Mouse (Mus musculus) kidney, embryonic 16.5 days (tissue): ENCODE data around the gene Galnt10. TPM values are rescaled to one million over a fixed set of nuclear protein-coding genes. Genes with fewer than 3 reads are reported as not detected.

Source experiments
- ATAC-seq: fragments of 200-750 bp; cut with Nextera tagmentation; 2 replicates; pipeline ENCODE4 v1.8.0; 2017; ENCODE audit warnings: moderate TSS enrichment; ENCODE audit not compliant: low FRiP score, low TSS enrichment
- H3K27ac ChIP-seq: fragments of 300-500 bp; sonication (generic); 2 replicates; pipeline ENCODE4 v1.5.1; 2014; ENCODE audit warnings: low read length
- H3K27me3 ChIP-seq: fragments of 300-500 bp; sonication (generic); 2 replicates; pipeline ENCODE4 v1.6.1; 2014; ENCODE audit warnings: low read length, control low read depth, mixed read lengths; ENCODE audit not compliant: insufficient read depth
- H3K36me3 ChIP-seq: fragments of 300-500 bp; sonication (generic); 2 replicates; pipeline ENCODE4 v1.6.1; 2014; ENCODE audit warnings: low read length, control low read depth, mixed read lengths; ENCODE audit not compliant: insufficient read depth
- H3K4me1 ChIP-seq: fragments of 300-500 bp; sonication (generic); 2 replicates; pipeline ENCODE4 v1.6.1; 2014; ENCODE audit warnings: low read length, control low read depth, mixed read lengths; ENCODE audit not compliant: insufficient read depth
- H3K4me2 ChIP-seq: fragments of 300-500 bp; sonication (generic); replicated peaks from 2 replicates; pipeline ENCODE4 v1.6.1; 2014; ENCODE audit warnings: low read depth, low read length
- H3K4me3 ChIP-seq: fragments of 300-500 bp; sonication (generic); 2 replicates; pipeline ENCODE4 v1.5.1; 2014; ENCODE audit warnings: mild to moderate bottlenecking, low read length
- H3K9ac ChIP-seq: fragments of 300-500 bp; sonication (generic); replicated peaks from 2 replicates; pipeline ENCODE4 v1.6.1; 2014; ENCODE audit warnings: low read length
- H3K9me3 ChIP-seq: fragments of 300-500 bp; sonication (generic); 2 replicates; pipeline ENCODE4 v1.6.1; 2016; ENCODE audit warnings: low read length, control low read depth
- WGBS: fragments of 180-500 bp; shearing (Covaris S2); extraction: QIAGEN DNeasy Blood & Tissue Kit; methylation state at CpG from one replicate; pipeline ENCODE4 v1.1.7; 2014; 5-methylcytosine and 5-hydroxymethylcytosine counted together
- polyA plus RNA-seq: library from polyadenylated mRNA; unstranded; fragments of >200 nt; fragmentation: Nextera tagmentation; extraction: Ambion mirVana; gene quantifications from 2 replicates; pipeline ENCODE4 v1.2.1, GENCODE M21; 2015

Gene Galnt10
- polyA plus RNA-seq, 1 experiment from 2014 or later = 23.6 TPM

DNA sequence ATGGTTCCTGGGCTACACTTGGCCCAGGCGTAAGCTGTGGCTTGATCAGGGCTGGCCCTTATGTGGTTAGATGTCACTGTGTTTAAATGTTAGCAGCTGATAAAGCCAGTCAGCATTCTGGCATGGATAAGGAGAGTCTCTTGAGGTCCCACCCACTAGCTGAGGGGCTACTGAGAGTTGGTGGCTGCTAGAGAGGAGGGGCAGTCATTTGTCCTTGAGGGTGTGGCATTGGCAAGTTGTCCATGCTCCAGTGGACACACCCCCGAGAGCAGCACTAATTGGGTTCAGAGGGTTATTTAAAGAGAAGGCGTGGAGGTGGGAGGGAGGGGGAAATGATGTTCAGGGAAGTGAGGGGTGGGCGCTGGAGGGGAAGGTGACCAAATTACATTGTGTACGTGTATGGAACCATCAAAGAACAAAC lies 9.7 kb downstream of the Galnt10 start:
- peaks cover 42% of the 10 kb centered on the region for H3K4me1 ChIP-seq
- no peak overlapping the region for H3K4me3 ChIP-seq
- peak; percentile 50; the same call in 1 of the 2 replicates for ATAC-seq
- H3K27ac ChIP-seq = no peak overlapping the region
- WGBS = 40% methylated on average over 5 of the region's 5 CpGs
- no peaks in the 10 kb centered on the region for H3K9me3 ChIP-seq
- H3K4me2 ChIP-seq = no peak overlapping the region
- H3K36me3 ChIP-seq = no peaks in the 10 kb centered on the region
- no peak overlapping the region for H3K9ac ChIP-seq
- H3K27me3 ChIP-seq = no peaks in the 10 kb centered on the region

GRCm38 (mm10) chr11:57655669-57656325 lies 10.6 kb downstream of the Galnt10 start:
- no peaks in the 10 kb centered on the region for H3K27me3 ChIP-seq
- H3K4me1 ChIP-seq = peaks cover 45% of the 10 kb centered on the region
- no peak overlapping the region for H3K27ac ChIP-seq
- no peaks in the 10 kb centered on the region for H3K36me3 ChIP-seq
- no peak overlapping the region for H3K9ac ChIP-seq
- no peak overlapping the region for H3K4me2 ChIP-seq
- WGBS = 37% methylated on average over 10 of the region's 10 CpGs
- H3K4me3 ChIP-seq = no peak overlapping the region
- ATAC-seq = no peak
- no peaks in the 10 kb centered on the region for H3K9me3 ChIP-seq

DNA sequence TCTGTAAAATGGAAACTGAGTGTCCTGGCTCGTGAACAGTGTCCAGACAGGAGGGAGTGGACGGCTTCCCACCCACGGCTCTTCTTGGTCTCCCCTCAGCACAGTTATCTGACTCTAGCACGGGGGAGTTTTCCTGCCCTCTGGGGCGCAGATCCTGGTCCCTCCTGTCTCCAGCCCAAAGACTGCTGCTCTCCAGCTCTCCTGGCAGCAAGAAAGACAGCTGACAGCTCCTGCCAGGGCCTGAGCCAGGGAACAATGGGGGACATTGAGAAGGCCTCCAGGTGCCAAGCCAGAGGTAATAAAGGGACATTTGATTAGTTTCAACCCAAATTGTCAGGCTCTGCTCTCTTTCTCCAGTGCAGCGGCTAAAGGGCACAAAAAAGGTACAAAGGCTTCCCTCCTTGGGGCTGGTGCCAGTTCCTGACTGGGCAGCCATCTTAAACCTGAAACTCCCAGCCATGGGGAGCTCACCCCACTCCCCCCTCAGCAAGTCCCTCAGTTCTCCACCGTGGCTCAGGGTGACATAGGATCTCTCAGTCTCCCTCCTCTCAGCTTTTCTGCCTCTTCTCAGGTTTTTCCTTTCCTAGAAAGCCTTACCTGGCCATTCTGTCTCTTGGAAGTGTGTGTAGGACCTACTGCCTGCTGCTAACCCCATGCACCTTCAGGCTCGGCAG lies 11.5 kb downstream of the Galnt10 start:
- H3K36me3 ChIP-seq = no peaks in the 10 kb centered on the region
- peaks cover 40% of the 10 kb centered on the region for H3K4me1 ChIP-seq
- WGBS = 35% methylated on average over 8 of the region's 8 CpGs
- no peak overlapping the region for H3K4me3 ChIP-seq
- H3K27me3 ChIP-seq = no peaks in the 10 kb centered on the region
- H3K9ac ChIP-seq = no peak overlapping the region
- H3K27ac ChIP-seq = no peak overlapping the region
- H3K9me3 ChIP-seq = no peaks in the 10 kb centered on the region
- no peak overlapping the region for H3K4me2 ChIP-seq
- ATAC-seq = no peak

GRCm38 (mm10) chr11:57657370-57658072 lies 12.3 kb downstream of the Galnt10 start:
- Histone ChIP-seq H3K9ac (no peak overlapping the region), H3K27ac (no peak overlapping the region), H3K27me3 (no peaks in the 10 kb centered on the region), H3K9me3 (no peaks in the 10 kb centered on the region), H3K36me3 (no peaks in the 10 kb centered on the region), H3K4me2 (no peak overlapping the region), H3K4me3 (no peak overlapping the region), H3K4me1 (peaks cover 33% of the 10 kb centered on the region)
- ATAC-seq = no peak
- WGBS = 88% methylated on average over 9 of the region's 9 CpGs

DNA sequence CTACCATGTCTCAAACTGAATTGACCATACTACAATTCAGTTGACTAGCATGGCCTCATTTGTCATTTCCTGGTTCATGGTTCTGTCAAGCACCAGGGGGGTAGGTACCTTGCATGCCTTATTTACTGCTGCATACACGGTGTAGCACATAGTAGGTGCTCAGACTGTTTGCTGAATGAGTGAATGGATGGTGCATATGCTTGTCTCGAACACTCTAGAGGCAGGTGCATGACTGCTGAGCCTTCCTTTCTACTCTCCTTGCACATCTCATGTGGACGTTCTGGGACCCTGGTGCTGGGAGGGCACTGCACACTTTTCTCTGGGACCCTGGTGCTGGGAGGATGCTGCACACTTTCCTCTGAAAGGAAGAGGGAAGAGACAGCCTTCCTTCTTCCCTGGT lies 13.0 kb downstream of the Galnt10 start:
- Histone ChIP-seq H3K4me1 (peaks cover 35% of the 10 kb centered on the region), H3K4me3 (no peak overlapping the region), H3K9ac (no peak overlapping the region), H3K36me3 (no peaks in the 10 kb centered on the region), H3K27me3 (no peaks in the 10 kb centered on the region), H3K4me2 (no peak overlapping the region), H3K27ac (no peak overlapping the region), H3K9me3 (no peaks in the 10 kb centered on the region)
- 90% methylated on average over 3 of the region's 3 CpGs for WGBS
- no peak for ATAC-seq

DNA sequence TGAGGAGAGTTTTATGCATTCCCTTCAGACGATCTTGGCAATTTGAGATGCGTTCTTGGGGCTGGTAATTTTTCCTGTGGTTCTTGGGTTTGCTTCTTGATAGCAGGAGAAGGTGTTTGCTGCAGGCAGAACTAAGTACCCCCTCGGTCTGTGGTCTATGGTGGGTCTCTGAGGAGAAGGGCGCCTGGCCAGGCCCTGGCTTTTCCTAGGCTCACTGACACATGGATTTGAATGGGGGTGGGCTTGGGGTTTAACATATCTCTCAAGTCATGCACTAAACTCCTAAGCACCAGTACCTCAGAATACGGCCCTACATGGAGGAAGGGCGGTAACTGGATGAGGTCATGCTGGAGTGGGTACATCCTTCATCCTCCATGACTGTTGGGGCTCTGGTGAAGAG lies 13.5 kb downstream of the Galnt10 start:
- H3K4me3 ChIP-seq = no peak overlapping the region
- 88% methylated on average over 6 of the region's 6 CpGs for WGBS
- H3K36me3 ChIP-seq = no peaks in the 10 kb centered on the region
- no peak for ATAC-seq
- H3K27me3 ChIP-seq = no peaks in the 10 kb centered on the region
- H3K4me2 ChIP-seq = no peak overlapping the region
- H3K9me3 ChIP-seq = no peaks in the 10 kb centered on the region
- H3K27ac ChIP-seq = no peak overlapping the region
- peaks cover 35% of the 10 kb centered on the region for H3K4me1 ChIP-seq
- no peak overlapping the region for H3K9ac ChIP-seq

DNA sequence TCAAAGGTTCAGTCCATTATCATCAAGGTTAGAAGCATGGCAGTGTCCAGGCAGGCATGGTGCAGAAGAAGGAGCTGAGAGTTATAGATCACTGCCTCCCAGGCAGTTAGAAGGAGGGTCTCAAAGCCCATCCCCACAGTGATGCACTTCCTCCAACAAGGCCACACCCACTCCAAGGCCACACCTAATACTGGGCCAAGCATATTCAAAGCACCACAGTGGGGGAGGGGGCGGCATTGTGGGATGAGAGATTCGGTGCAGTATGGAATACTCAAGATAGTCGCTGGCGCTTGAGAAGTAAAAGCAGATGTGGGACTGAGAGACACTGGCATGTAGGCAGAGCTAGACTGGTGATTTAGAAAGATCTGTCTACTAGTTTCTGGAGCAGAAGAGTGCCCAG lies 14.9 kb downstream of the Galnt10 start:
- Histone ChIP-seq H3K27me3 (no peaks in the 10 kb centered on the region), H3K4me2 (no peak overlapping the region), H3K9me3 (no peaks in the 10 kb centered on the region), H3K4me3 (no peak overlapping the region), H3K4me1 (peaks cover 25% of the 10 kb centered on the region), H3K9ac (no peak overlapping the region), H3K36me3 (no peaks in the 10 kb centered on the region), H3K27ac (no peak overlapping the region)
- 89% methylated on average over 4 of the region's 4 CpGs for WGBS
- ATAC-seq = no peak

DNA sequence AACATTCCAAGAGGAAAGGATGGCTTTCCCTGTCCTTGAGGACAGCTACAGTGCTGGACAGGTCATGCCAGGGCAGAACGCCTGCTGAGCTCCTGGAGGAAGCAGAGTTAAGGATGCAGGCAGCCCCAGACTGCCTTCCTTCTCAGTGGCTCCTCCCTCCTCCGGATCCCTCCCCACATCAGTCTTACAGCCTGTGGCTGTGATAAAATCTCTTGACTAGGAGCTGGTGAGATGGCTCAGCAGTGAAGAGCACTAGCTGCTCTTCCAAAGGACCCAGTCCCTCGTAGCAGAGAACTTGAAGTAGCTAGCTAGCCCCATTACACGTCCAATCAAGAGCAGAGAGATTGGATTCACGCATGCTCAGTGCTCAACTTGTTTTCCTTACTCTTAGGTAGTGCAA lies 15.6 kb downstream of the Galnt10 start:
- H3K9ac ChIP-seq = no peak overlapping the region
- 41% methylated on average over 5 of the region's 5 CpGs for WGBS
- H3K4me3 ChIP-seq = no peak overlapping the region
- H3K36me3 ChIP-seq = no peaks in the 10 kb centered on the region
- ATAC-seq = no peak
- no peaks in the 10 kb centered on the region for H3K27me3 ChIP-seq
- H3K9me3 ChIP-seq = no peaks in the 10 kb centered on the region
- no peak overlapping the region for H3K27ac ChIP-seq
- peaks cover 19% of the 10 kb centered on the region for H3K4me1 ChIP-seq
- no peak overlapping the region for H3K4me2 ChIP-seq

DNA sequence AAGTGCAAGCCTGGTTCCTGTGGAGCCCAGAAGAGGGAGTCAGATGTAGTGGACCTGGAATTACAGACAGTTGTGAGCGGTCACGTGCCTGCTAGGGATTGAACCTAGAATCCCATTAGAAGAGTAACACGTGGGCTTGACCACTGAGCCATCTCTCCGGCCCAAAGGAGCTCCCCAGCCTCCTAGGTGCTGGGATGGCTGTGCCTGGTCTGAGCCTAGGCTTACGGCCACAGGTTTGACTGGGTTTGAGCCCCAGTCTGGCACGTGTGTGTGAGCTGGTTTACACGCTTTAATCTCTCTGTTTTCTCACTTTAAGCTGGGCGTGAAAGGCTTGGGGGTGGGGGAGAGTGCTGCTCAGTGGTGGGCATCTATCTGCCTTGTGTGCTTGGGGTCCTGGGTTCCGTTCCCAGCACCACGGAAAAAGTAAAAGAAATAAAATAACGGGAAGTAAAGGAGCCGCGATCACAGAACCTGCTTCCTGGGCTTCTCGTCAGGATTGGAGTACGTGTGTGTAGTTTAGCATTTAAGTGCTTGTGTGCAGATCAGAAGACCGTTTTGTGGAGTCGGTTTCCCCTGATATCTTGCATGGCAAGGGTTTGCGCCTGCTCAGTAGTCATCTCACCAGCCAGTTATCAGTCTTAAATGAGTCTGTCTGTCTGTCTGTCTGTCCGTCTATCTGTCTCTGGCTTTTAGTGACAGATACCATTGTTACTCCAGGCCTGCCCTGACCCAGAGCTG lies 16.4 kb downstream of the Galnt10 start:
- no peak for ATAC-seq
- H3K27ac ChIP-seq = no peak overlapping the region
- H3K9ac ChIP-seq = no peak overlapping the region
- no peaks in the 10 kb centered on the region for H3K9me3 ChIP-seq
- H3K36me3 ChIP-seq = no peaks in the 10 kb centered on the region
- no peak overlapping the region for H3K4me3 ChIP-seq
- 93% methylated on average over 19 of the region's 19 CpGs for WGBS
- no peaks in the 10 kb centered on the region for H3K27me3 ChIP-seq
- peaks cover 10% of the 10 kb centered on the region; the same call in 1 of the 2 replicates for H3K4me1 ChIP-seq
- no peak overlapping the region for H3K4me2 ChIP-seq
